Mouse (Mus musculus) adrenal gland, adult 2 months (tissue): ENCODE data around the gene Tmem267. TPM values are rescaled to one million over a fixed set of nuclear protein-coding genes. Genes with fewer than 3 reads are reported as not detected.

Source experiments
- polyA plus RNA-seq: library from polyadenylated mRNA; depleted of rRNA; stranded (reverse); fragments of >200 nt; gene quantifications from 2 replicates; pipeline ENCODE4 v1.2.3, GENCODE M21; 2012; rRNA removed
- total RNA-seq, 2 experiments: library from RNA; stranded (reverse); gene quantifications; 2 replicates each; pipeline ENCODE4 v1.2.3; 2021

The Tmem267 gene
- total and polyA plus RNA-seq, 3 experiments, result 6.7 to 11.5 (median 10.7) TPM

Other genes starting within 250 kb of the Tmem267 start
- gene Paip1, start 59.4 kb upstream of the Tmem267 start, total RNA-seq, result 100 to 1,000 TPM; 127 to 129 TPM
- 21.0 and 26.4 TPM in 2 replicates for gene Paip1, start 59.4 kb upstream of the Tmem267 start, polyA plus RNA-seq
- gene 4833420G17Rik, start 25.3 kb upstream of the Tmem267 start, total RNA-seq, result 10 to 100 TPM; 16.8 to 17.3 TPM
- 6.1 and 7.4 TPM in 2 replicates for gene 4833420G17Rik, start 25.3 kb upstream of the Tmem267 start, polyA plus RNA-seq
- 1 to 10 TPM in 1 of 2 experiments, under 1 TPM in 1; 0.78 to 2.3 TPM for gene 3110070M22Rik, start 344 bp downstream of the Tmem267 start, total RNA-seq
- 2.0 and 3.3 TPM in 2 replicates for gene 3110070M22Rik, start 344 bp downstream of the Tmem267 start, polyA plus RNA-seq
- gene Ccl28, start 135.8 kb downstream of the Tmem267 start, total RNA-seq, result 1 to 10 TPM in 1 of 2 experiments, under 1 TPM in 1; 0.62 to 1.0 TPM
- gene Ccl28, start 135.8 kb downstream of the Tmem267 start, polyA plus RNA-seq, result not detected in 2 replicates
- 100 to 1,000 TPM; 155 to 624 TPM for gene Hmgcs1, start 202.3 kb downstream of the Tmem267 start, total RNA-seq
- gene Hmgcs1, start 202.3 kb downstream of the Tmem267 start, polyA plus RNA-seq, result 24.6 and 46.2 TPM in 2 replicates